Mouse (Mus musculus) bone marrow, adult 2 months (tissue): ENCODE measurements around the gene Vav3.

Experiments used
- CTCF ChIP-seq: fragments of 200-500 bp; IDR thresholded peaks from 2 replicates; pipeline ENCODE4 v1.5.1; 2011; ENCODE audit warnings: low read length, control low read depth; ENCODE audit not compliant: control insufficient read depth, insufficient read depth
- POLR2A ChIP-seq: fragments of 200-500 bp; IDR thresholded peaks from 2 replicates; pipeline ENCODE4 v1.6.1; 2011; ENCODE audit warnings: low read depth, mild to moderate bottlenecking, control low read depth, low read length, borderline replicate concordance; ENCODE audit not compliant: control insufficient read depth

- TF ChIP-seq CTCF (no peak), POLR2A (no peak)
Observed at GRCm38 (mm10) chr3:109360746-109361145, 20.3 kb downstream of the Vav3 start.
